Mouse (Mus musculus): ENCODE results near the gene Atf7. TPM values are rescaled to one million over a fixed set of nuclear protein-coding genes. Genes with fewer than 3 reads are reported as not detected.

The Atf7 gene
- polyA plus RNA-seq, 1 experiment = 44.1 TPM

GRCm38 (mm10) chr15:102555581-102555980 is 69.7 kb downstream of the Atf7 start:
- DNase-seq (ENCODE audit: extremely low spot score in 1 of 2, low spot score in 1 of 2) = no peak

- no peak for DNase-seq (ENCODE audit: extremely low spot score in 1 of 2, low spot score in 1 of 2)
Observed at GRCm38 (mm10) chr15:102552599-102552998, 72.7 kb downstream of the Atf7 start.

- DNase-seq (ENCODE audit: extremely low spot score in 1 of 2, low spot score in 1 of 2) = no peak
Observed at GRCm38 (mm10) chr15:102547478-102547877, 77.8 kb downstream of the Atf7 start.

GRCm38 (mm10) chr15:102546677-102547427 is 78.4 kb downstream of the Atf7 start:
- DNase-seq (ENCODE audit: extremely low spot score in 1 of 2, low spot score in 1 of 2) = peak; percentile 86 to 94

GRCm38 (mm10) chr15:102546246-102546645 is 79.0 kb downstream of the Atf7 start:
- DNase-seq (ENCODE audit: extremely low spot score in 1 of 2, low spot score in 1 of 2) = no peak

GRCm38 (mm10) chr15:102544801-102545200 is 80.5 kb downstream of the Atf7 start:
- no peak for DNase-seq (ENCODE audit: extremely low spot score in 1 of 2, low spot score in 1 of 2)

- DNase-seq (ENCODE audit: extremely low spot score in 1 of 2, low spot score in 1 of 2) = no peak
Observed at GRCm38 (mm10) chr15:102533926-102534325, 91.3 kb downstream of the Atf7 start.

GRCm38 (mm10) chr15:102532106-102532900 is 93.0 kb downstream of the Atf7 start:
- DNase-seq (ENCODE audit: extremely low spot score in 1 of 2, low spot score in 1 of 2) = no peak

- no peak for DNase-seq (ENCODE audit: extremely low spot score in 1 of 2, low spot score in 1 of 2)
Observed at GRCm38 (mm10) chr15:102531586-102531985, 93.7 kb downstream of the Atf7 start.

- DNase-seq (ENCODE audit: extremely low spot score in 1 of 2, low spot score in 1 of 2) = no peak
Observed at GRCm38 (mm10) chr15:102530566-102530965, 94.7 kb downstream of the Atf7 start.

GRCm38 (mm10) chr15:102528396-102528795 is 96.9 kb downstream of the Atf7 start:
- DNase-seq (ENCODE audit: extremely low spot score in 1 of 2, low spot score in 1 of 2) = no peak

GRCm38 (mm10) chr15:102527936-102528335 is 97.3 kb downstream of the Atf7 start:
- DNase-seq (ENCODE audit: extremely low spot score in 1 of 2, low spot score in 1 of 2) = no peak

- DNase-seq (ENCODE audit: extremely low spot score in 1 of 2, low spot score in 1 of 2) = no peak
Observed at GRCm38 (mm10) chr15:102526111-102527002, 98.9 kb downstream of the Atf7 start.

GRCm38 (mm10) chr15:102524892-102525485 is 100.3 kb downstream of the Atf7 start, which contains the start of gene Npff:
TSS of gene Npff (minus strand) at chr15:102524942.
- DNase-seq (ENCODE audit: extremely low spot score in 1 of 2, low spot score in 1 of 2) = peak; percentile 71 to 91

- no peak for DNase-seq (ENCODE audit: extremely low spot score in 1 of 2, low spot score in 1 of 2)
Observed at GRCm38 (mm10) chr15:102521480-102521879, 103.8 kb downstream of the Atf7 start.

- DNase-seq (ENCODE audit: extremely low spot score in 1 of 2, low spot score in 1 of 2) = no peak
Observed at GRCm38 (mm10) chr15:102520416-102520815, 104.8 kb downstream of the Atf7 start.

GRCm38 (mm10) chr15:102519211-102520141 is 105.8 kb downstream of the Atf7 start:
- DNase-seq (ENCODE audit: extremely low spot score in 1 of 2, low spot score in 1 of 2) = no peak

- no peak for DNase-seq (ENCODE audit: extremely low spot score in 1 of 2, low spot score in 1 of 2)
Observed at GRCm38 (mm10) chr15:102518859-102519201, 106.4 kb downstream of the Atf7 start.

Measured in frontal cortex, adult 2 months (tissue).